Mouse (Mus musculus) embryo, embryonic 11.5 days (tissue): Measurements from ENCODE around the gene Hoxc12.

Experiments used
- DNase-seq: peaks from one replicate; pipeline ENCODE4 v3.0.0-alpha.2; 2012; ENCODE audit warnings: low read depth, low spot score

Hoxc12 gene

GRCm38 (mm10) chr15:102936279-102936972, at the start of gene Hoxc12:
TSS of gene Hoxc12 (plus strand) at chr15:102936757.
- DNase-seq, result no peak

DNA sequence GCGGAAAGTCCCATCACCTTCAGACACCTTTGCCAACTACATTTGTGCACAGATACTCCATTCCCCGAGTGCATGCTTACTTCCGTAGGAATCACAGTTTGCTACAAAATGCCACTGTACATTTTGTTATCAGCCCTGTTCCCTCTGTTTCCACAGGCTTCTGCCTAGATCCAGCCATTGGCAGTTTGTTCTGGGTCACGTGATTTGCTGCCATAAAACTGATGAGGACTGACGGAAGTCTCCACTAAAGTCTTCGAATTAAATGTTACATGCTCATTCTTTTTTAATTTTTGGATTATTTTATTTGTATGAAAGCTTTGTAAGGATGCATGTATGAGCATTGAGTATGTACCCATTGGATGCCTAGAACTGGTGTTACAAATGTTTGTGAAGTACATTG, 41.4 kb upstream of the Hoxc12 start:
- no peak for DNase-seq

GRCm38 (mm10) chr15:102904946-102905345, 31.6 kb upstream of the Hoxc12 start:
- no peak for DNase-seq

DNA sequence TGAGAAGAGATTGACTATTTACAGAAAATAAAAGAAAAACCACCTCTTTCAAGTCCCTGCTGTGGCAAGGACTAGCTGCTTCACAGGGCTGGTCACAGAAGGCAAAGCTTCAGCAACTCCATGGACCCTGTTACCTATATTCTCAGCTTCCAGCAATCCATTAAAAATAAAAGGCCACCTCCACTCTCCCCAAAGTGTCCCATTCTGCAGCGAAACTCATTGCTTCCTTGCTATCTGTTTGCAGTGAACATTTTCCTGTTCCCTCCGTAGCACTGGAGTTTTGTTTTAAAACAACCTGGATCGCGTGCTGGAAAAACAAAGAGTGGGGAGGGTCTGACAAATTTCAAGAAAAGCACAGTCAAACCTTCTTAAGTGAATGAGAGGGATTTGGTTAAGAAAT, 27.0 kb upstream of the Hoxc12 start:
- no peak for DNase-seq

DNA sequence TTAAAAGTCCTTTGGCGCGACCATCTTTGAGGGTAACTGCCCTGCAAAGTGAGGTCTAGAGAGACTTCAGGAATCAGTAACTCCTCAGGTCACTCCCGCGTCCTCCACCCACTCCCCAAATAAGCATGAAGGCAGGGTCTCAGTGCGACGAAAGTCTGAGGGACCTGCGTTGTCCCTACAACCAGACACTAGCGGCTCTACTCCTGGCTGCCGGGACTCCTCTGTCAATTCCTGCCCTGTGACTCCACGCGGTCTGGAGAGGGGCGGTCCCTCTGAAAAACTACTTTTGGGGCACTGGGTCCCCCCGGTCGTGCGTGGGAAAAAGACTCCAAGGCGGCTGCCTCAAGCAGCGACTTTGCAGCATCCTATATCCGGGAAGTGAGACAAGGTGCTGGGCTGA, 26.5 kb upstream of the Hoxc12 start:
- DNase-seq, result no peak

- DNase-seq, result no peak
Observed at GRCm38 (mm10) chr15:102910496-102911095, 26.0 kb upstream of the Hoxc12 start.

GRCm38 (mm10) chr15:102913038-102913585, 23.4 kb upstream of the Hoxc12 start:
- no peak for DNase-seq

DNA sequence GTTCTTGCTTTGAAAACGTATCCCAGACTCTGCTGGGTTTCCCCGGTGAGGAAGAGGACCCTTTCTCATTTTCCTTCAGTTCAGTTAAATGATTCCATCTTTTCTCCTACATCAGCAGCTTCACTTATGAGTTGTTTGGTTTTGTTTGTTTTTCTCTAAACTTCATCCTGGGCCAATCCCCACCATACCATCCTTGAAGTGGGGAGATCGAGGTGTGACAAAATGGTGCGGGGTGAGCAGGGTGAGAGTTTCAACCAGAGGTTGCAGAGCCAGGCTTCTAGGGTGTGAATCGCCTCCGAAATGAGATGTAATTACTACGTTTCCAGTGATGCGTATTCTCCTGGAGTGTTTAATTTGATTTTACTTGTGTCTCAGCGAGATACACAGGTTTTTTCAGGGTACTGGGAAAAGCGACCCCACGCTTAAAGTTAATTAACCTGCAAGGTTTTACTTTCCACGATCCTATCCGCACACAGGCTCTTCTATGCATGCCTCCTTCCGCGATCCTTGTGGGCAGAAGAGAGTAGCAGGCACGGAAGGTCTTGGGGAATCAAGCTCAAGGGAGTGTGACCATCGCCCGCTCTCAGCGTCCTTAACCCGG, 18.5 kb upstream of the Hoxc12 start:
- no peak for DNase-seq

GRCm38 (mm10) chr15:102918611-102919265, 17.8 kb upstream of the Hoxc12 start:
- no peak for DNase-seq

GRCm38 (mm10) chr15:102919336-102920180, 17.0 kb upstream of the Hoxc12 start:
- no peak for DNase-seq

DNA sequence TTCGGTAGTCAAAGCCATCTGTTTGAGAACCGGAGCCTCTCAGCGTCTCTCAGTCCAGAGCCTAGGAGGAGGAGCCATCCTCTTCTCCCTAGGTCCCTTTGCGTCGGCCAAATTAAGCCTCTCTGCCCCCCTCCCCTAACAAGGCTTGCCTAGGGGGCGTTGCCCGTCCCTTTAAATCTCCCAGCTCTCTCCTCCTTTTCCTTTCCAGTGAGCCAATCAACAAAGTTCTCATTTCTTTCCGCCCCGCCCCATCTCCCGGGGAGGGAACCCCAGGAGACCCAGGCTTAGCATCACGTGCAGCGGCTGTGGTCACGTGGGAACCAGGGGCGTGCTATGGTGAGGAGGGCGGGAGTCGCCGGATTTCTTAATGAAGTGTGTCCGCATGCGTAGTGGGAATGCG, 15.9 kb upstream of the Hoxc12 start:
- peak; percentile 75 for DNase-seq

DNA sequence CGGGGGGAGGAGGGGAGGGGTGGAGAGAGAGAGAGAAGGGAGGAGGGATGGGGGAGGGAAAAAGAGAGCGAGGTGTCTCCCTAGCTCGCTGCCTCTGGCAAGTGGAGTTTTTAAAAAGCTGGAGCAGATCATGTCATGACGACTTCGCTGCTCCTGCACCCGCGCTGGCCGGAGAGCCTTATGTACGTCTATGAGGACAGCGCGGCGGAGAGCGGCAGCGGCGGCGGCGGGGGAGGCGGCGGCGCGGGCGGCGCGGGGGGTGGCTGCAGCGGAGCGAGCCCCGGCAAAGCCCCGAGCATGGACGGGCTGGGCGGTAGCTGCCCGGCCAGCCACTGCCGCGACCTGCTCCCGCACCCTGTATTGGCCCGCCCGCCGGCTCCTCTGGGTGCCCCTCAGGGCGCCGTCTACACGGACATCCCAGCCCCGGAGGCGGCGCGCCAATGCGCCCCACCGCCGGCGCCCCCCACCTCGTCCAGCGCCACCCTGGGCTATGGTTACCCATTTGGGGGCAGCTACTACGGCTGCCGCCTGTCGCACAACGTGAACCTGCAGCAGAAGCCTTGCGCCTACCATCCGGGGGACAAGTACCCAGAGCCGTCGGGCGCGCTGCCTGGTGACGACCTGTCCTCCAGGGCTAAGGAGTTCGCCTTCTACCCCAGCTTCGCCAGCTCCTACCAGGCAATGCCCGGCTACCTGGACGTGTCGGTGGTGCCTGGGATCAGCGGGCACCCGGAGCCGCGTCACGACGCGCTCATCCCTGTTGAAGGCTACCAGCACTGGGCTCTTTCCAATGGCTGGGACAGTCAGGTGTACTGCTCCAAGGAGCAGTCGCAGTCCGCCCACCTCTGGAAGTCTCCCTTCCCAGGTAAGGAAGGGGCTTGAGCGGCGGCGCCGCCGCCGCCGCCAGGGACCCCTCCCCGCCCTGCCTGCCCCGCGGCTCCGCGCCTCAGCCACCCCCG, 15.2 kb upstream of the Hoxc12 start, which contains the start of gene Hoxc13:
Hoxc13 (plus strand) TSS at position 51 of the 959 bp plus-strand sequence.
- DNase-seq, result no peak

GRCm38 (mm10) chr15:102922012-102922362, 14.6 kb upstream of the Hoxc12 start:
- no peak for DNase-seq

- no peak for DNase-seq
Observed at GRCm38 (mm10) chr15:102922636-102923500, 13.7 kb upstream of the Hoxc12 start.

- DNase-seq, result no peak
Observed at GRCm38 (mm10) chr15:102927032-102927645, 9.4 kb upstream of the Hoxc12 start.

DNA sequence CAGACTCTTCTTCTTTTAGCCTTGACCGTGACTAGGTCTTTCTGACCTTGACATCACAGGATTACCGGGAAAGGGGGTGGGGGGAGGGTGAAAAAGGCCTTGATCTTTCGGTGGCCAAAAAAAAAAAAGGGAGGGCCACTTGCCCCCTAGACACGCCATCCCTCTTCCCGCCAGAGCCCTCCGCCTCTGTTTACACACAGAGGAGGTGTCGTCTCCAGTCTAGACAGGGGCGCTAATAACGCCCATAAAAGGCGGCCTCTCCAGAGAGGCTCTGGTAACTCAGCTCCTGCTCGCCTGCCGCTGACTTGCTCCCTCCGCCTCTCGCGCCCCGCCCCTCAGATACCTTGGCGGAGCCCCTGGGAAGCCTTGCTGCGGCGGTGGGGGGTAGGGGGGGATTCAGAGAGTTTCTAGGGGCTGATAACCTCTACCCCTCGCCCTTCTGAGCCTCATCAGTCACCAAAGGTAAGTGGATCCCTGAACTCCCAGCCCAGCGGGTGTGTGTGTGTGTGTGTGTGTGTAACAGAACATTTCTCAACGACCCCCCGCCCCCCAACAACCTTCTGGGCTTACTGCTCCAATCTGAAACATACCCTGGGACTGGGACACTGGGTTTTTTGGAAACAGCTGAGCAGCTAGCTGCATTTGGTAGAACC, 4.7 kb upstream of the Hoxc12 start:
- no peak for DNase-seq

- DNase-seq, result no peak
Observed at GRCm38 (mm10) chr15:102934438-102934837, 2.1 kb upstream of the Hoxc12 start.

DNA sequence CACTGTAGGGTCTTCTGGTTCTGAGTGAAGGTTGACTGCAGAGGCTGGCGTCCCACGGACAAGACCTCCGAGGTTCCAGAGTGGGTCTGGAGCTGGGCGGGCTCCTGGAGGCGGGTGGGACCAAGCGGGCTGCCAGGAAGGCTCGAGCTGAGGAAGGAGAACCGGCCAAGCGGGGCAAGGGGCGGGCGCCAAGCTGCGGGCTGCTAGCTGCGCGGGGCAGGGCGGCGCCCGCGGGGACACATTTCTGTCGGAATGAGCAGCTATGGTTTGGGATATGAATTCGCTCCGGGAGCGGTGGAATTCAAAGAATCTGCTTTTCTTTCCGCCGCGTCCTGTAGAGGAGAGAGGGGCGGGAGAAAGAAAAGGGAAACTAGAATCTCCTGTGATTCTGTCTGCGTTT, 1.7 kb upstream of the Hoxc12 start:
- no peak for DNase-seq
